Mouse (Mus musculus): Measurements from ENCODE around the gene D6Wsu163e.

- no peak for TF ChIP-seq POLR2A (IDR thresholded peaks at IDR 0.05; ENCODE audit: low read depth, low read length)
- TF ChIP-seq CTCF (conservative IDR thresholded peaks at IDR 0.05; ENCODE audit: insufficient read depth, insufficient read length, low read depth, low read length): no peak
These were observed 70.3 kb downstream of the D6Wsu163e start for GRCm38 (mm10) chr6:127010021-127010420.

Data from kidney, adult 2 months (tissue).